Mouse (Mus musculus) forebrain, embryonic 11.5 days (tissue): ENCODE data around the gene Sytl3. TPM values are rescaled to one million over a fixed set of nuclear protein-coding genes. Genes with fewer than 3 reads are reported as not detected.
"Not testable (repeated sequence)": the region's sequence is repeated elsewhere in the genome, so short reads cannot be mapped to it uniquely, and the experiment has no call there.

Experiments used
- ATAC-seq: fragments of 200-750 bp; cut with Nextera tagmentation; replicated peaks from 2 replicates; pipeline ENCODE4 v1.8.0; 2017; ENCODE audit warnings: moderate TSS enrichment; ENCODE audit not compliant: low FRiP score
- DNase-seq: peaks from one replicate; pipeline ENCODE4 v3.0.0-alpha.2; 2017; ENCODE audit warnings: low spot score
- H3K27ac ChIP-seq: fragments of 300-500 bp; sonication (generic); 2 replicates; pipeline ENCODE4 v1.5.1; 2014; ENCODE audit warnings: low read depth, low read length
- H3K27me3 ChIP-seq: fragments of 300-500 bp; sonication (generic); 2 replicates; pipeline ENCODE4 v1.6.1; 2014; ENCODE audit warnings: mild to moderate bottlenecking, low read length, mixed read lengths; ENCODE audit not compliant: control insufficient read depth, insufficient read depth
- H3K36me3 ChIP-seq: fragments of 300-500 bp; sonication (generic); 2 replicates; pipeline ENCODE4 v1.6.1; 2014; ENCODE audit warnings: mild to moderate bottlenecking, low read length, moderate library complexity, mixed read lengths; ENCODE audit not compliant: control insufficient read depth, insufficient read depth
- H3K4me1 ChIP-seq: fragments of 300-500 bp; sonication (generic); replicated peaks from 2 replicates; pipeline ENCODE4 v1.6.1; 2014; ENCODE audit warnings: low read length, mixed read lengths; ENCODE audit not compliant: control insufficient read depth, insufficient read depth
- H3K4me2 ChIP-seq: fragments of 300-500 bp; sonication (generic); 2 replicates; pipeline ENCODE4 v1.6.1; 2014; ENCODE audit warnings: low read depth, mild to moderate bottlenecking, low read length, moderate library complexity, mixed read lengths; ENCODE audit not compliant: severe bottlenecking
- H3K4me3 ChIP-seq: fragments of 300-500 bp; sonication (generic); 2 replicates; pipeline ENCODE4 v1.5.1; 2014; ENCODE audit warnings: low read depth, low read length
- H3K9ac ChIP-seq: fragments of 300-500 bp; sonication (generic); 2 replicates; pipeline ENCODE4 v1.6.1; 2014; ENCODE audit warnings: low read length
- H3K9me3 ChIP-seq: fragments of 300-500 bp; sonication (generic); 2 replicates; pipeline ENCODE4 v1.6.1; 2016; ENCODE audit warnings: low read length, mixed read lengths; ENCODE audit not compliant: control insufficient read depth
- WGBS: fragments of 180-500 bp; shearing (Covaris S2); extraction: QIAGEN DNeasy Blood & Tissue Kit; methylation state at CpG from one replicate; pipeline ENCODE4 v1.1.7; 2014; 5-methylcytosine and 5-hydroxymethylcytosine counted together
- polyA plus RNA-seq: library from polyadenylated mRNA; unstranded; fragments of >200 nt; fragmentation: Nextera tagmentation; extraction: Ambion mirVana; gene quantifications from 2 replicates; pipeline ENCODE4 v1.2.1, GENCODE M21; 2014

Gene Sytl3
- polyA plus RNA-seq, 1 experiment from 2014 or later = not detected

GRCm38 (mm10) chr17:6703381-6704270, 44.7 kb downstream of the Sytl3 start:
- not testable (repeated sequence) for ATAC-seq, H3K9me3 ChIP-seq, H3K36me3 ChIP-seq, H3K4me1 ChIP-seq, H3K27ac ChIP-seq, H3K4me3 ChIP-seq, DNase-seq, H3K27me3 ChIP-seq, H3K4me2 ChIP-seq, H3K9ac ChIP-seq
- 61% methylated on average over 6 of the region's 9 CpGs for WGBS

GRCm38 (mm10) chr17:6706448-6706847, 47.6 kb downstream of the Sytl3 start:
- not testable (repeated sequence) for H3K4me2 ChIP-seq, H3K4me1 ChIP-seq, ATAC-seq, H3K27ac ChIP-seq, H3K36me3 ChIP-seq, H3K4me3 ChIP-seq, H3K9ac ChIP-seq, H3K9me3 ChIP-seq, DNase-seq, H3K27me3 ChIP-seq
- 83% methylated on average over 4 of the region's 5 CpGs for WGBS

- 90% methylated on average over 5 of the region's 5 CpGs for WGBS
- not testable (repeated sequence) for H3K27me3 ChIP-seq, H3K4me2 ChIP-seq, H3K27ac ChIP-seq, ATAC-seq, H3K9ac ChIP-seq, DNase-seq, H3K9me3 ChIP-seq, H3K36me3 ChIP-seq, H3K4me3 ChIP-seq, H3K4me1 ChIP-seq
Measured at GRCm38 (mm10) chr17:6707422-6707821, 48.5 kb downstream of the Sytl3 start.

DNA sequence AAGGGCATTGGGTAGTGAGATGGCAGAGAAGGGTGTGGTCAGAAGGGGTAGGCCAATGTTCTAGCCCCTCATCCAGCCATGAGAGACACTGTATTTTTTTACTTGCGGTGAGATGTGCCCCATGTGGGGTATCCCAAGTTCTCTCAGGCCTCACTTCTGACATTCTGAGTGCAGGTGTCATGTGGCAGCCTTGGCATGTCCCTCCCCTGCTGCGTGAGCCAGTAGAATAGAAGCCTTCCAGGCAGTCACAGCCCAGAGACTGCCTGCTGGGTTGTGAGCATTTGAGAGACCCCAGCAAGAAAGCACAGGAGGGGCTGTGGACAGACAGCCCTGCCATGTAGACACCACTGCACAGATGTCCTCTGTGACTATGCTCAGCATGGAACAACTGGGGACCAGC, 49.3 kb downstream of the Sytl3 start:
- H3K27ac ChIP-seq = not testable (repeated sequence)
- WGBS = 80% methylated on average over 2 of the region's 2 CpGs

DNA sequence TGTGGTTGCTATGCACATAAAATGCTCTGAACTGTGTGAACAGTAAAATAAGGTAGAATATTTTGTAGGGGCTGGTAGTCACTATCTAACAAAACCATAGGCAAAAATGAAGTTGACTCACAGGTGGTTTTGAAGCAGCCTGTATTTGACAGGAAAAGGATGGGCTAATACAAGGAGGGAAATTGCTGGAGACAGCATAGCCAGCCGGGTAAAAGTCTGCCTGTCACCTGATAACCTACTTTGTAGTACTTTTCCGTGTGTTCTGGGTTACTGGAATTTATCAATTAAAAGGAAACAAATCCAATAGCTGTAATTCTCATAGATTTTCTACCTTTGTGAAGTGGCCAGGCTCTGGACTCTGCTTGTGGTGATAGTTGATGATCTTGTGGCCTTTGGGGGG, 54.6 kb downstream of the Sytl3 start:
- not testable (repeated sequence) for H3K4me3 ChIP-seq, H3K27ac ChIP-seq, H3K4me1 ChIP-seq, DNase-seq, H3K4me2 ChIP-seq, H3K36me3 ChIP-seq, H3K9ac ChIP-seq, H3K9me3 ChIP-seq, ATAC-seq, H3K27me3 ChIP-seq
- 78% methylated on average over 2 of the region's 2 CpGs for WGBS

More for the DNA sequence above, 49.3 kb downstream of the Sytl3 start:
- H3K9ac ChIP-seq, H3K36me3 ChIP-seq, H3K9me3 ChIP-seq, H3K27me3 ChIP-seq, DNase-seq, H3K4me1 ChIP-seq, H3K4me2 ChIP-seq, H3K4me3 ChIP-seq, ATAC-seq: not testable (repeated sequence)

DNA sequence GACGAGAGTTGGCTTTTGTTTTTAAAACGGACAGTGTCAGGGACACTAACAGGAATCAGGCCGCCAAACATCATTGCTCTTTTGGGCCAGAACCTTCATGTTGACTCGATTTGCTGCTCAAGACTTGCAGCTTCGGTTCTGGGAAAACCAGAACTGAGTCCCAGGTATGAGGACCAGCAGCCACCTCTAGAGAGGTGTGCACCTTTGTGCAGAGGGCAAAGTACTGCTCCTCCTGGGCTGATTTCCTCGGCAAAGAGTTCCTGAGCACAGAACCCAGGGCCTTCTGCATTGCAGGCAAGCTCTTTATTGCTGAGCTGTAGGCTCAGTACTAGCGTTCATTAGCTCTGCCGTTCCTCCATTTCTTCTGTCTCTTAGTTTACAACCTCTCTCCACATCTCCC, 55.1 kb downstream of the Sytl3 start:
- H3K9ac ChIP-seq, H3K9me3 ChIP-seq, H3K4me2 ChIP-seq, ATAC-seq, H3K27ac ChIP-seq, H3K4me3 ChIP-seq, H3K36me3 ChIP-seq, H3K27me3 ChIP-seq, H3K4me1 ChIP-seq: not testable (repeated sequence)
- DNase-seq = peak; percentile 15
- 85% methylated on average over 7 of the region's 8 CpGs for WGBS

DNA sequence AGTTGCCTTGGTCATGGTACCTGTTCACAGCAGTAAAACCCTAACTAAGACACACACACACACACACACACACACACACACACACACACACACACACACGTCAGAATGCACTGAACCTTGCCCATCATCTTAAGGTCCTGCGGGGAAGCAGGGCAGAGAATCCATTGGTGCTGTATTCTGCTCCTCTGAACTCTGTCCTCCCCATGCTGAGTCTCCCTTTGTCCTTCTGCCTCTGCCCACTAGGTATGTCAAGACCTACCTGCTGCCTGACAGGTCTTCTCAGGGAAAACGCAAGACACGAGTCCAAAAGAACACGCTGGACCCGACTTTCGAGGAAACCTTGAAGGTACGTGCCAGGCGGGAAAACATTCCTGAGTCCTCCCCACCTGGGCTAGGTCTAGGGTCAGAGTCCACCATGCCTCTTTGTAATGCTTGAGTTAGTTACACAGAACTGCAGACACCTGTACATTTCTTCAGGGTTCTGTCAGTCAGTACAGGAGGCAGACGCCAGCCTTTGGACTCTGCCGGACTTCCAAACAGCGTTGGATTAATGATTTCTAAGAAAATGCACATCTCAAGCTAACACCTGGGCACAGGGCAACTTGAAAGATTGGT, 69.2 kb downstream of the Sytl3 start:
- H3K4me2 ChIP-seq = no peak overlapping the region
- H3K9me3 ChIP-seq = no peaks in the 10 kb centered on the region
- WGBS = 91% methylated on average over 12 of the region's 12 CpGs
- no peak overlapping the region for H3K4me3 ChIP-seq
- ATAC-seq (no peak), DNase-seq (peak; percentile 43)
- no peaks in the 10 kb centered on the region for H3K27me3 ChIP-seq
- no peaks in the 10 kb centered on the region for H3K36me3 ChIP-seq
- no peak overlapping the region for H3K27ac ChIP-seq
- H3K4me1 ChIP-seq = no peaks in the 10 kb centered on the region; the same call in 1 of the 2 replicates
- H3K9ac ChIP-seq = no peak overlapping the region

- peak; percentile 52 for DNase-seq
Measured at GRCm38 (mm10) chr17:6729244-6729742, 70.4 kb downstream of the Sytl3 start.

More at GRCm38 (mm10) chr17:6729244-6729742, 70.4 kb downstream of the Sytl3 start:
- no peaks in the 10 kb centered on the region; the same call in 1 of the 2 replicates for H3K4me1 ChIP-seq
- ATAC-seq = no peak; the same call in 1 of the 2 replicates
- H3K4me2 ChIP-seq = no peak overlapping the region
- WGBS = 18% methylated on average over 6 of the region's 6 CpGs
- no peaks in the 10 kb centered on the region for H3K27me3 ChIP-seq
- H3K9me3 ChIP-seq = no peaks in the 10 kb centered on the region
- H3K36me3 ChIP-seq = no peaks in the 10 kb centered on the region
- no peak overlapping the region for H3K9ac ChIP-seq
- H3K4me3 ChIP-seq = no peak overlapping the region
- no peak overlapping the region for H3K27ac ChIP-seq
